Mouse (Mus musculus): ENCODE results near the gene Zfhx3. TPM values are rescaled to one million over a fixed set of nuclear protein-coding genes. Genes with fewer than 3 reads are reported as not detected.

Gene Zfhx3
- polyA plus RNA-seq, 1 experiment from 2014 or later: 3.3 TPM

- H3K4me2 ChIP-seq (ENCODE audit: low read depth, low read length): no peak overlapping the region
- H3K4me1 ChIP-seq (ENCODE audit: control insufficient read depth, insufficient read depth, low read length): no peaks in the 10 kb centered on the region; the same call in 1 of the 2 replicates
- H3K36me3 ChIP-seq (ENCODE audit: control insufficient read depth, insufficient read depth): no peaks in the 10 kb centered on the region
- ATAC-seq (replicated peaks; ENCODE audit: extremely low read depth, insufficient read depth, low FRiP score): no peak
- H3K9me3 ChIP-seq (replicated peaks; ENCODE audit: control insufficient read depth, low read length): no peaks in the 10 kb centered on the region
- H3K27me3 ChIP-seq (ENCODE audit: control insufficient read depth, insufficient read depth, low read length): no peaks in the 10 kb centered on the region
- WGBS: 15% methylated on average over 5 of the region's 5 CpGs
- H3K9ac ChIP-seq (ENCODE audit: low read length): no peak overlapping the region
- no peak overlapping the region for H3K4me3 ChIP-seq (ENCODE audit: low read length)
- H3K27ac ChIP-seq (ENCODE audit: low read length): no peak overlapping the region
Observed at GRCm38 (mm10) chr8:108363435-108363834, 421.0 kb downstream of the Zfhx3 start.

- WGBS: 59% methylated on average over 8 of the region's 8 CpGs
- Histone ChIP-seq H3K36me3 (ENCODE audit: control insufficient read depth, insufficient read depth) (no peaks in the 10 kb centered on the region), H3K4me2 (ENCODE audit: low read depth, low read length) (no peak overlapping the region), H3K27ac (ENCODE audit: low read length) (no peak overlapping the region), H3K27me3 (ENCODE audit: control insufficient read depth, insufficient read depth, low read length) (no peaks in the 10 kb centered on the region), H3K9ac (ENCODE audit: low read length) (no peak overlapping the region), H3K9me3 (replicated peaks; ENCODE audit: control insufficient read depth, low read length) (no peaks in the 10 kb centered on the region), H3K4me1 (ENCODE audit: control insufficient read depth, insufficient read depth, low read length) (no peaks in the 10 kb centered on the region; the same call in 1 of the 2 replicates), H3K4me3 (ENCODE audit: low read length) (no peak overlapping the region)
- ATAC-seq (replicated peaks; ENCODE audit: extremely low read depth, insufficient read depth, low FRiP score): no peak
Observed at GRCm38 (mm10) chr8:108363856-108364255, 421.4 kb downstream of the Zfhx3 start.

GRCm38 (mm10) chr8:108369081-108369480 lies 426.6 kb downstream of the Zfhx3 start:
- no peaks in the 10 kb centered on the region for H3K36me3 ChIP-seq (ENCODE audit: control insufficient read depth, insufficient read depth)
- H3K9me3 ChIP-seq (replicated peaks; ENCODE audit: control insufficient read depth, low read length): no peaks in the 10 kb centered on the region
- 0 out of 2 replicates have a peak, but pooled peaks have one; percentile 23 for ATAC-seq (replicated peaks; ENCODE audit: extremely low read depth, insufficient read depth, low FRiP score)
- no peak overlapping the region for H3K4me3 ChIP-seq (ENCODE audit: low read length)
- no peaks in the 10 kb centered on the region for H3K27me3 ChIP-seq (ENCODE audit: control insufficient read depth, insufficient read depth, low read length)
- H3K27ac ChIP-seq (ENCODE audit: low read length): no peak overlapping the region
- no peak overlapping the region for H3K9ac ChIP-seq (ENCODE audit: low read length)
- 17% methylated on average over 6 of the region's 6 CpGs for WGBS
- H3K4me2 ChIP-seq (ENCODE audit: low read depth, low read length): no peak overlapping the region
- peaks cover 4% of the 10 kb centered on the region for H3K4me1 ChIP-seq (ENCODE audit: control insufficient read depth, insufficient read depth, low read length)

- Histone ChIP-seq H3K27me3 (ENCODE audit: control insufficient read depth, insufficient read depth, low read length) (no peaks in the 10 kb centered on the region), H3K4me3 (ENCODE audit: low read length) (no peak overlapping the region), H3K4me2 (ENCODE audit: low read depth, low read length) (no peak overlapping the region), H3K9me3 (replicated peaks; ENCODE audit: control insufficient read depth, low read length) (no peaks in the 10 kb centered on the region), H3K36me3 (ENCODE audit: control insufficient read depth, insufficient read depth) (no peaks in the 10 kb centered on the region), H3K9ac (ENCODE audit: low read length) (no peak overlapping the region), H3K27ac (ENCODE audit: low read length) (no peak overlapping the region), H3K4me1 (ENCODE audit: control insufficient read depth, insufficient read depth, low read length) (peaks cover 4% of the 10 kb centered on the region)
- ATAC-seq (replicated peaks; ENCODE audit: extremely low read depth, insufficient read depth, low FRiP score): no peak
- 85% methylated on average over 6 of the region's 6 CpGs for WGBS
Observed at GRCm38 (mm10) chr8:108370731-108371130, 428.3 kb downstream of the Zfhx3 start.

- Histone ChIP-seq H3K9ac (ENCODE audit: low read length) (no peak overlapping the region), H3K27ac (ENCODE audit: low read length) (no peak overlapping the region), H3K4me1 (ENCODE audit: control insufficient read depth, insufficient read depth, low read length) (peaks cover 4% of the 10 kb centered on the region), H3K36me3 (ENCODE audit: control insufficient read depth, insufficient read depth) (no peaks in the 10 kb centered on the region), H3K9me3 (replicated peaks; ENCODE audit: control insufficient read depth, low read length) (no peaks in the 10 kb centered on the region), H3K27me3 (ENCODE audit: control insufficient read depth, insufficient read depth, low read length) (no peaks in the 10 kb centered on the region), H3K4me3 (ENCODE audit: low read length) (no peak overlapping the region), H3K4me2 (ENCODE audit: low read depth, low read length) (no peak overlapping the region)
- ATAC-seq (replicated peaks; ENCODE audit: extremely low read depth, insufficient read depth, low FRiP score): no peak
- WGBS: 62% methylated on average over 7 of the region's 7 CpGs
Observed at GRCm38 (mm10) chr8:108373046-108373445, 430.6 kb downstream of the Zfhx3 start.

- no peaks in the 10 kb centered on the region for H3K9me3 ChIP-seq (replicated peaks; ENCODE audit: control insufficient read depth, low read length)
- no peak overlapping the region for H3K4me3 ChIP-seq (ENCODE audit: low read length)
- H3K9ac ChIP-seq (ENCODE audit: low read length): no peak overlapping the region
- no peak for ATAC-seq (replicated peaks; ENCODE audit: extremely low read depth, insufficient read depth, low FRiP score)
- 91% methylated on average over 2 of the region's 2 CpGs for WGBS
- H3K4me1 ChIP-seq (ENCODE audit: control insufficient read depth, insufficient read depth, low read length): no peaks in the 10 kb centered on the region
- H3K36me3 ChIP-seq (ENCODE audit: control insufficient read depth, insufficient read depth): no peaks in the 10 kb centered on the region
- H3K27ac ChIP-seq (ENCODE audit: low read length): no peak overlapping the region
- no peaks in the 10 kb centered on the region for H3K27me3 ChIP-seq (ENCODE audit: control insufficient read depth, insufficient read depth, low read length)
- no peak overlapping the region for H3K4me2 ChIP-seq (ENCODE audit: low read depth, low read length)
Observed at GRCm38 (mm10) chr8:108378036-108378435, 435.6 kb downstream of the Zfhx3 start.

- 47% methylated on average over 4 of the region's 4 CpGs for WGBS
- ATAC-seq (replicated peaks; ENCODE audit: extremely low read depth, insufficient read depth, low FRiP score): no peak
- H3K9me3 ChIP-seq (replicated peaks; ENCODE audit: control insufficient read depth, low read length): no peaks in the 10 kb centered on the region
- no peak overlapping the region for H3K4me2 ChIP-seq (ENCODE audit: low read depth, low read length)
- no peak overlapping the region for H3K9ac ChIP-seq (ENCODE audit: low read length)
- H3K4me3 ChIP-seq (ENCODE audit: low read length): no peak overlapping the region
- no peak overlapping the region for H3K27ac ChIP-seq (ENCODE audit: low read length)
- no peaks in the 10 kb centered on the region for H3K27me3 ChIP-seq (ENCODE audit: control insufficient read depth, insufficient read depth, low read length)
- 0 out of 2 replicates have a peak, but pooled peaks cover 6% of the 10 kb centered on the region for H3K4me1 ChIP-seq (ENCODE audit: control insufficient read depth, insufficient read depth, low read length)
- H3K36me3 ChIP-seq (ENCODE audit: control insufficient read depth, insufficient read depth): no peaks in the 10 kb centered on the region
Observed at GRCm38 (mm10) chr8:108383121-108383520, 440.7 kb downstream of the Zfhx3 start.

- WGBS: 43% methylated on average over 22 of the region's 22 CpGs
- no peak overlapping the region for H3K9ac ChIP-seq (ENCODE audit: low read length)
- H3K36me3 ChIP-seq (ENCODE audit: control insufficient read depth, insufficient read depth): no peaks in the 10 kb centered on the region
- peak overlapping the region; percentile 45 for H3K4me2 ChIP-seq (ENCODE audit: low read depth, low read length)
- no peak overlapping the region for H3K27ac ChIP-seq (ENCODE audit: low read length)
- no peaks in the 10 kb centered on the region for H3K27me3 ChIP-seq (ENCODE audit: control insufficient read depth, insufficient read depth, low read length)
- 0 out of 2 replicates have a peak, but pooled peaks cover 6% of the 10 kb centered on the region for H3K4me1 ChIP-seq (ENCODE audit: control insufficient read depth, insufficient read depth, low read length)
- 0 out of 2 replicates have a peak, but pooled peaks have one; percentile 28 for ATAC-seq (replicated peaks; ENCODE audit: extremely low read depth, insufficient read depth, low FRiP score)
- H3K9me3 ChIP-seq (replicated peaks; ENCODE audit: control insufficient read depth, low read length): no peaks in the 10 kb centered on the region
- no peak overlapping the region for H3K4me3 ChIP-seq (ENCODE audit: low read length)
Observed at GRCm38 (mm10) chr8:108387160-108387912, 444.9 kb downstream of the Zfhx3 start.

- Histone ChIP-seq H3K27ac (ENCODE audit: low read length) (no peak overlapping the region), H3K4me3 (ENCODE audit: low read length) (no peak overlapping the region), H3K27me3 (ENCODE audit: control insufficient read depth, insufficient read depth, low read length) (no peaks in the 10 kb centered on the region), H3K4me1 (ENCODE audit: control insufficient read depth, insufficient read depth, low read length) (0 out of 2 replicates have a peak, but pooled peaks cover 6% of the 10 kb centered on the region), H3K4me2 (ENCODE audit: low read depth, low read length) (no peak overlapping the region), H3K36me3 (ENCODE audit: control insufficient read depth, insufficient read depth) (no peaks in the 10 kb centered on the region), H3K9ac (ENCODE audit: low read length) (no peak overlapping the region), H3K9me3 (replicated peaks; ENCODE audit: control insufficient read depth, low read length) (no peaks in the 10 kb centered on the region)
- ATAC-seq (replicated peaks; ENCODE audit: extremely low read depth, insufficient read depth, low FRiP score): no peak
- WGBS: 83% methylated on average over 8 of the region's 8 CpGs
Observed at GRCm38 (mm10) chr8:108387913-108388274, 445.4 kb downstream of the Zfhx3 start.

Measured in heart, embryonic 16.5 days (tissue).